Mouse (Mus musculus) stomach, embryonic 14.5 days (tissue): Measurements from ENCODE around the gene Hand2. TPM values are rescaled to one million over a fixed set of nuclear protein-coding genes. Genes with fewer than 3 reads are reported as not detected.
A peak's percentile ranks its signal among the peaks of the same experiment; 100 is the strongest.

ENCODE experiments used
- ATAC-seq: fragments of 200-750 bp; cut with Nextera tagmentation; 2 replicates; pipeline ENCODE4 v1.8.0; 2017; ENCODE audit warnings: low read depth, moderate TSS enrichment; ENCODE audit not compliant: insufficient number of reproducible peaks, insufficient read depth, low FRiP score
- H3K27ac ChIP-seq: fragments of 300-500 bp; sonication (generic); 2 replicates; pipeline ENCODE4 v1.5.1; 2014; ENCODE audit warnings: mild to moderate bottlenecking, low read length, moderate library complexity, mixed read lengths
- H3K27me3 ChIP-seq: fragments of 300-500 bp; sonication (generic); 2 replicates; pipeline ENCODE4 v1.6.1; 2014; ENCODE audit warnings: low read length, control low read depth, mixed read lengths; ENCODE audit not compliant: control insufficient read depth, insufficient read depth
- H3K36me3 ChIP-seq: fragments of 300-500 bp; sonication (generic); 2 replicates; pipeline ENCODE4 v1.6.1; 2014; ENCODE audit warnings: mild to moderate bottlenecking, control low read depth, low read length, moderate library complexity, mixed read lengths; ENCODE audit not compliant: control insufficient read depth, insufficient read depth
- H3K4me1 ChIP-seq: fragments of 300-500 bp; sonication (generic); 2 replicates; pipeline ENCODE4 v1.6.1; 2014; ENCODE audit warnings: low read length, control low read depth, mixed read lengths; ENCODE audit not compliant: control insufficient read depth, insufficient read depth
- H3K4me2 ChIP-seq: fragments of 300-500 bp; sonication (generic); replicated peaks from 2 replicates; pipeline ENCODE4 v1.6.1; 2014; ENCODE audit warnings: low read depth, low read length, control low read depth
- H3K4me3 ChIP-seq: fragments of 300-500 bp; sonication (generic); 2 replicates; pipeline ENCODE4 v1.5.1; 2014; ENCODE audit warnings: low read depth, low read length, control low read depth
- H3K9ac ChIP-seq: fragments of 300-500 bp; sonication (generic); replicated peaks from 2 replicates; pipeline ENCODE4 v1.6.1; 2014; ENCODE audit warnings: low read depth, mild to moderate bottlenecking, control low read depth, low read length, moderate library complexity, mixed read lengths
- H3K9me3 ChIP-seq: fragments of 300-500 bp; sonication (generic); 2 replicates; pipeline ENCODE4 v1.6.1; 2016; ENCODE audit warnings: low read depth, low read length, control low read depth; ENCODE audit not compliant: control insufficient read depth
- WGBS: fragments of 180-500 bp; shearing (Covaris S2); extraction: QIAGEN DNeasy Blood & Tissue Kit; methylation state at CpG from one replicate; pipeline ENCODE4 v1.1.7; 2014; 5-methylcytosine and 5-hydroxymethylcytosine counted together
- polyA plus RNA-seq: library from polyadenylated mRNA; unstranded; fragments of >200 nt; fragmentation: Nextera tagmentation; extraction: Ambion mirVana; gene quantifications from 2 replicates; pipeline ENCODE4 v1.2.1, GENCODE M21; 2014

Gene Hand2
- polyA plus RNA-seq, 1 experiment from 2014 or later, result 17.7 TPM

- Histone ChIP-seq H3K4me3 (no peak overlapping the region), H3K9ac (no peak overlapping the region), H3K4me2 (no peak overlapping the region), H3K36me3 (no peaks in the 10 kb centered on the region), H3K27ac (no peak overlapping the region), H3K4me1 (peaks cover 6% of the 10 kb centered on the region; the same call in 1 of the 2 replicates), H3K27me3 (peaks cover 44% of the 10 kb centered on the region), H3K9me3 (no peaks in the 10 kb centered on the region)
- WGBS, result 47% methylated on average over 2 of the region's 2 CpGs
- ATAC-seq, result no peak
Measured at GRCm38 (mm10) chr8:57351861-57352260, 31.1 kb downstream of the Hand2 start.

GRCm38 (mm10) chr8:57353346-57354305, 32.8 kb downstream of the Hand2 start:
- WGBS, result 3% methylated on average over 37 of the region's 37 CpGs
- Histone ChIP-seq H3K27ac (no peak overlapping the region), H3K4me2 (peak overlapping the region; percentile 70), H3K27me3 (peaks cover 28% of the 10 kb centered on the region), H3K36me3 (no peaks in the 10 kb centered on the region), H3K4me1 (peaks cover 6% of the 10 kb centered on the region; the same call in 1 of the 2 replicates), H3K4me3 (peak overlapping the region; percentile 40), H3K9ac (no peak overlapping the region), H3K9me3 (no peaks in the 10 kb centered on the region)
- ATAC-seq, result peak; percentile 88

GRCm38 (mm10) chr8:57354876-57355275, 34.1 kb downstream of the Hand2 start:
- Histone ChIP-seq H3K36me3 (no peaks in the 10 kb centered on the region), H3K4me3 (no peak overlapping the region), H3K27me3 (peaks cover 21% of the 10 kb centered on the region), H3K4me1 (peaks cover 6% of the 10 kb centered on the region; the same call in 1 of the 2 replicates), H3K4me2 (no peak overlapping the region), H3K9me3 (no peaks in the 10 kb centered on the region), H3K27ac (no peak overlapping the region), H3K9ac (no peak overlapping the region)
- WGBS, result 63% methylated on average over 2 of the region's 2 CpGs
- ATAC-seq, result no peak

GRCm38 (mm10) chr8:57356529-57357325, 35.9 kb downstream of the Hand2 start:
- Histone ChIP-seq H3K4me1 (peaks cover 16% of the 10 kb centered on the region), H3K9me3 (no peaks in the 10 kb centered on the region), H3K27ac (no peak overlapping the region), H3K9ac (no peak overlapping the region), H3K27me3 (peaks cover 16% of the 10 kb centered on the region), H3K4me3 (no peak overlapping the region), H3K36me3 (no peaks in the 10 kb centered on the region), H3K4me2 (no peak overlapping the region)
- no peak for ATAC-seq
- 51% methylated on average over 9 of the region's 9 CpGs for WGBS

GRCm38 (mm10) chr8:57360493-57360892, 39.7 kb downstream of the Hand2 start:
- H3K27ac ChIP-seq, result no peak overlapping the region
- no peaks in the 10 kb centered on the region for H3K9me3 ChIP-seq
- H3K4me3 ChIP-seq, result no peak overlapping the region
- peaks cover 10% of the 10 kb centered on the region; the same call in 1 of the 2 replicates for H3K4me1 ChIP-seq
- H3K9ac ChIP-seq, result no peak overlapping the region
- H3K36me3 ChIP-seq, result no peaks in the 10 kb centered on the region
- H3K27me3 ChIP-seq, result peaks cover 2% of the 10 kb centered on the region; the same call in 1 of the 2 replicates
- H3K4me2 ChIP-seq, result no peak overlapping the region
- no peak for ATAC-seq
- 30% methylated on average over 2 of the region's 2 CpGs for WGBS

GRCm38 (mm10) chr8:57361003-57361805, 40.4 kb downstream of the Hand2 start:
- Histone ChIP-seq H3K27me3 (no peaks in the 10 kb centered on the region), H3K4me2 (no peak overlapping the region), H3K9me3 (no peaks in the 10 kb centered on the region), H3K4me1 (peaks cover 10% of the 10 kb centered on the region; the same call in 1 of the 2 replicates), H3K9ac (no peak overlapping the region), H3K36me3 (no peaks in the 10 kb centered on the region), H3K27ac (no peak overlapping the region), H3K4me3 (no peak overlapping the region)
- 38% methylated on average over 8 of the region's 8 CpGs for WGBS
- no peak for ATAC-seq

GRCm38 (mm10) chr8:57362881-57363280, 42.1 kb downstream of the Hand2 start:
- Histone ChIP-seq H3K4me1 (peaks cover 10% of the 10 kb centered on the region; the same call in 1 of the 2 replicates), H3K36me3 (no peaks in the 10 kb centered on the region), H3K9me3 (no peaks in the 10 kb centered on the region), H3K27ac (no peak overlapping the region), H3K4me3 (no peak overlapping the region), H3K27me3 (no peaks in the 10 kb centered on the region), H3K9ac (no peak overlapping the region), H3K4me2 (no peak overlapping the region)
- no peak for ATAC-seq
- 45% methylated on average over 2 of the region's 2 CpGs for WGBS

GRCm38 (mm10) chr8:57374044-57374443, 53.3 kb downstream of the Hand2 start:
- no peak for ATAC-seq
- WGBS, result 82% methylated on average over 2 of the region's 2 CpGs
- no peaks in the 10 kb centered on the region for H3K4me1 ChIP-seq

More at GRCm38 (mm10) chr8:57374044-57374443, 53.3 kb downstream of the Hand2 start:
- H3K27me3 ChIP-seq, result no peaks in the 10 kb centered on the region
- no peak overlapping the region for H3K4me2 ChIP-seq
- H3K4me3 ChIP-seq, result no peak overlapping the region
- H3K9ac ChIP-seq, result no peak overlapping the region
- no peak overlapping the region for H3K27ac ChIP-seq
- no peaks in the 10 kb centered on the region for H3K36me3 ChIP-seq
- H3K9me3 ChIP-seq, result no peaks in the 10 kb centered on the region
